Mouse (Mus musculus) midbrain, embryonic 14.5 days (tissue): ENCODE results near the gene Angptl4. TPM values are rescaled to one million over a fixed set of nuclear protein-coding genes. Genes with fewer than 3 reads are reported as not detected.
"Not testable (repeated sequence)": the region's sequence is repeated elsewhere in the genome, so short reads cannot be mapped to it uniquely, and the experiment has no call there.

Source experiments
- ATAC-seq: fragments of 200-750 bp; cut with Nextera tagmentation; 2 replicates; pipeline ENCODE4 v1.8.0; 2017; ENCODE audit warnings: moderate number of reproducible peaks, moderate library complexity; ENCODE audit not compliant: low FRiP score, low TSS enrichment
- DNase-seq: peaks from one replicate; pipeline ENCODE4 v3.0.0-alpha.2; 2015
- H3K27ac ChIP-seq: fragments of 300-500 bp; sonication (generic); replicated peaks from 2 replicates; pipeline ENCODE4 v1.5.1; 2014; ENCODE audit warnings: mild to moderate bottlenecking, low read depth, low read length, moderate library complexity
- H3K27me3 ChIP-seq: fragments of 300-500 bp; sonication (generic); 2 replicates; pipeline ENCODE4 v1.6.1; 2014; ENCODE audit warnings: low read length, control low read depth, mixed read lengths; ENCODE audit not compliant: control insufficient read depth, insufficient read depth
- H3K36me3 ChIP-seq: fragments of 300-500 bp; sonication (generic); 2 replicates; pipeline ENCODE4 v1.6.1; 2014; ENCODE audit warnings: low read length, control low read depth; ENCODE audit not compliant: control insufficient read depth, insufficient read depth
- H3K4me1 ChIP-seq: fragments of 300-500 bp; sonication (generic); 2 replicates; pipeline ENCODE4 v1.6.1; 2014; ENCODE audit warnings: mild to moderate bottlenecking, antibody characterized with exemption, low read length, control low read depth; ENCODE audit not compliant: control insufficient read depth, insufficient read depth
- H3K4me2 ChIP-seq: fragments of 300-500 bp; sonication (generic); 2 replicates; pipeline ENCODE4 v1.6.1; 2014; ENCODE audit warnings: mild to moderate bottlenecking, low read length, moderate library complexity
- H3K4me3 ChIP-seq: fragments of 300-500 bp; sonication (generic); replicated peaks from 2 replicates; pipeline ENCODE4 v1.5.1; 2014; ENCODE audit warnings: low read depth, low read length
- H3K9ac ChIP-seq: fragments of 300-500 bp; sonication (generic); replicated peaks from 2 replicates; pipeline ENCODE4 v1.6.1; 2014; ENCODE audit warnings: mild to moderate bottlenecking, low read length, moderate library complexity
- H3K9me3 ChIP-seq: fragments of 300-500 bp; sonication (generic); 2 replicates; pipeline ENCODE4 v1.6.1; 2016; ENCODE audit warnings: low read length, control low read depth, mixed read lengths; ENCODE audit not compliant: control insufficient read depth
- WGBS: fragments of 180-500 bp; shearing (Covaris S2); extraction: QIAGEN DNeasy Blood & Tissue Kit; methylation state at CpG from one replicate; pipeline ENCODE4 v1.1.7; 2014; 5-methylcytosine and 5-hydroxymethylcytosine counted together
- polyA plus RNA-seq: library from polyadenylated mRNA; unstranded; fragments of >200 nt; fragmentation: Nextera tagmentation; extraction: Ambion mirVana; gene quantifications from 2 replicates; pipeline ENCODE4 v1.2.1, GENCODE M21; 2014

Gene Angptl4
- polyA plus RNA-seq, 1 experiment from 2014 or later, result 18.4 TPM

- not testable (repeated sequence) for H3K4me1 ChIP-seq, H3K9me3 ChIP-seq, H3K9ac ChIP-seq, H3K4me3 ChIP-seq, H3K27me3 ChIP-seq, ATAC-seq, H3K4me2 ChIP-seq, H3K27ac ChIP-seq, H3K36me3 ChIP-seq, DNase-seq
- 74% methylated on average over 9 of the region's 9 CpGs for WGBS
Measured at GRCm38 (mm10) chr17:33732556-33733083, 49.0 kb downstream of the Angptl4 start.

- H3K9ac ChIP-seq, result no peak overlapping the region
- no peak overlapping the region for H3K4me2 ChIP-seq
- no peaks in the 10 kb centered on the region for H3K27me3 ChIP-seq
- no peak overlapping the region for H3K27ac ChIP-seq
- ATAC-seq (no peak), DNase-seq (no peak)
- no peaks in the 10 kb centered on the region for H3K9me3 ChIP-seq
- H3K4me3 ChIP-seq, result no peak overlapping the region
- H3K36me3 ChIP-seq, result no peaks in the 10 kb centered on the region
- no peaks in the 10 kb centered on the region for H3K4me1 ChIP-seq
- 78% methylated on average over 2 of the region's 2 CpGs for WGBS
Measured at GRCm38 (mm10) chr17:33729215-33729614, 52.4 kb downstream of the Angptl4 start.

- Histone ChIP-seq H3K27ac (no peak overlapping the region), H3K4me2 (no peak overlapping the region), H3K27me3 (no peaks in the 10 kb centered on the region), H3K4me1 (no peaks in the 10 kb centered on the region), H3K36me3 (no peaks in the 10 kb centered on the region), H3K4me3 (no peak overlapping the region), H3K9me3 (no peaks in the 10 kb centered on the region), H3K9ac (no peak overlapping the region)
- DNase-seq (no peak), ATAC-seq (no peak)
- WGBS, result 82% methylated on average over 2 of the region's 2 CpGs
Measured at GRCm38 (mm10) chr17:33728396-33728795, 53.2 kb downstream of the Angptl4 start.

Other genes starting within 250 kb of the Angptl4 start
- gene Myo1f, start 226.1 kb downstream of the Angptl4 start, polyA plus RNA-seq, result 0.72 and 1.8 TPM in 2 replicates
- 91.4 and 115 TPM in 2 replicates for gene Zfp414, start 152.7 kb downstream of the Angptl4 start, polyA plus RNA-seq
- 0.73 and 1.4 TPM in 2 replicates for gene Pram1, start 143.8 kb downstream of the Angptl4 start, polyA plus RNA-seq
- gene Hnrnpm, start 95.0 kb downstream of the Angptl4 start, polyA plus RNA-seq, result 177 and 214 TPM in 2 replicates
- 45.2 and 62.6 TPM in 2 replicates for gene March2, start 63.2 kb downstream of the Angptl4 start, polyA plus RNA-seq
- 417 and 541 TPM in 2 replicates for gene Rab11b, start 21.3 kb downstream of the Angptl4 start, polyA plus RNA-seq
- 39.5 and 45.8 TPM in 2 replicates for gene Kank3, start 28.7 kb upstream of the Angptl4 start, polyA plus RNA-seq
- gene Rps28, start 42.7 kb upstream of the Angptl4 start, polyA plus RNA-seq, result 653 and 777 TPM in 2 replicates
- gene Ndufa7, start 42.7 kb upstream of the Angptl4 start, polyA plus RNA-seq, result 497 and 604 TPM in 2 replicates
- 55.1 and 59.8 TPM in 2 replicates for gene Cd320, start 61.3 kb upstream of the Angptl4 start, polyA plus RNA-seq
- not detected in 2 replicates for gene Gm7029, start 92.0 kb upstream of the Angptl4 start, polyA plus RNA-seq
- gene Kifc1, start 108.8 kb upstream of the Angptl4 start, polyA plus RNA-seq, result 2.2 and 2.5 TPM in 2 replicates
- 1.1 TPM in 1 of 2 replicates, not detected in the other for gene Platr17, start 123.3 kb upstream of the Angptl4 start, polyA plus RNA-seq
- 40.7 and 44.6 TPM in 2 replicates for gene Daxx, start 127.6 kb upstream of the Angptl4 start, polyA plus RNA-seq
- 18.3 and 20.6 TPM in 2 replicates for gene Tapbp, start 134.1 kb upstream of the Angptl4 start, polyA plus RNA-seq
- 12.1 and 13.1 TPM in 2 replicates for gene Zbtb22, start 134.1 kb upstream of the Angptl4 start, polyA plus RNA-seq
- gene Rgl2, start 147.7 kb upstream of the Angptl4 start, polyA plus RNA-seq, result 47.2 and 50.3 TPM in 2 replicates
- gene Pfdn6, start 158.5 kb upstream of the Angptl4 start, polyA plus RNA-seq, result 167 and 188 TPM in 2 replicates
- gene Wdr46, start 158.8 kb upstream of the Angptl4 start, polyA plus RNA-seq, result 15.5 and 16.9 TPM in 2 replicates
- 8.0 and 10.1 TPM in 2 replicates for gene B3galt4, start 169.7 kb upstream of the Angptl4 start, polyA plus RNA-seq
- 50.6 and 63.2 TPM in 2 replicates for gene Vps52, start 174.0 kb upstream of the Angptl4 start, polyA plus RNA-seq
- 872 and 980 TPM in 2 replicates for gene Rps18, start 174.2 kb upstream of the Angptl4 start, polyA plus RNA-seq
- gene H2-K1, start 218.5 kb upstream of the Angptl4 start, polyA plus RNA-seq, result 10.5 and 15.5 TPM in 2 replicates
- gene Ring1, start 242.8 kb upstream of the Angptl4 start, polyA plus RNA-seq, result 9.1 and 18.5 TPM in 2 replicates
- gene H2-Ke6, start 246.2 kb upstream of the Angptl4 start, polyA plus RNA-seq, result 56.1 and 75.0 TPM in 2 replicates
- 95.7 and 97.0 TPM in 2 replicates for gene Slc39a7, start 249.9 kb upstream of the Angptl4 start, polyA plus RNA-seq
- 33.3 and 33.4 TPM in 2 replicates for gene Rxrb, start 250.0 kb upstream of the Angptl4 start, polyA plus RNA-seq